Mouse (Mus musculus): ENCODE measurements around the gene Gpr37l1. TPM values are rescaled to one million over a fixed set of nuclear protein-coding genes. Genes with fewer than 3 reads are reported as not detected.
A peak's percentile ranks its signal among the peaks of the same experiment; 100 is the strongest.

The Gpr37l1 gene
- total and polyA plus RNA-seq, 3 experiments = not detected

DNA sequence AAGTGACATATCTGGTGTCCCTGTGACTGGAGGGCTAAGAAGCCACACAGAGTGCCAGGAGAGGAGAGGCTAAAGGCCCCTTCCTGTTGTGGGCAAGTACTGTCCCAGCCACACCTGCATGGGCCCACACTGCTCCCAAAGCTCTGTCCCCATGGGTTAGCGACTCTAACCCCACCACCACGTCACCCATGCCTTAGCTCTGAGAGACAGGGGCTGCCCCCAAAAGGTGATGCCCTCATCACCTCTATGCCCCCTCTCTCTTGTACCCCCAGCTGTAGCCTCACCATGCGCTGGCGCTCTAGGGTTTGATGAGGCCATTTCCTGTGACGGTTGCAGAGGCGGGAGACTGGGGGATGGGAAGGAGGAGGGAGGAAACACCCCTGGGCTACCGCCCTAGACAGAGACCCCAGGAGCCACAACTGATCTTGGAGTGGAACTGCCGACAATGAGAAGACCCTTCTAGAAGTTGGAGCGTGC is 34.5 kb downstream of the Gpr37l1 start:
- dilution Hi-C loops (cut with MboI; ENCODE audit: extremely low pct_ligation_motif_present, extremely low pct_unique_long_range_greater_than_20kb, low sequenced_read_pairs) (no loop called here), in situ Hi-C loops (cut with MboI; ENCODE audit: low pct_ligation_motif_present, low pct_unique_long_range_greater_than_20kb, low sequenced_read_pairs) (no loop called here)
- peak overlapping the region; percentile 65 to 75 (median 69) for H3K4me3 ChIP-seq (replicated peaks in 1 of 3; ENCODE audit: low read depth in 2 of 3, low read length in 2 of 3, poor library complexity in 1 of 3)

DNA sequence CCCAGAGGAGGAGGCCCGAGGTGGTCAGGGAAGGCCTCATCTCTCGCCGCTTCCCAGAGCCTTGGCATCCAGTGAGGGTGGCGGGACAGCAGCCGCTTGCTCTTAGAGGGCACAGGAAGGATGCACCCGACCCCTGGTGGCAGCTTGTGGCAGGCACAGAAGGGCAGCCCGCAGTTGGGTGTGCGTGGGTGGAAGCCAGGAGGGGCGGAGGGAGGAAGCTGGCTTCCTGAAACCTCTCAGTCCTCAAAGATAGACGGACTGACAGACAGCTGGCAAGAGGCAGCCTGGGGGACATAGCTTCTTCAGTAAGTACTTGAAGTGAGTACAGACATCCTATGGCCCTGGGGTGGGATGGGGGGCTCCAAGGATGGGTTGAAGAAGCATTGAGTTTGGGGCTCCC is 35.0 kb downstream of the Gpr37l1 start, which contains the start of gene Ptpn7:
Ptpn7 (plus strand) TSS at position 228 of the 400 bp plus-strand sequence.
- peak within 1 kb of the TSS; percentile 94 for H3K9ac ChIP-seq (ENCODE audit: insufficient read depth, low read depth)
- in situ Hi-C loops (cut with MboI; ENCODE audit: low pct_ligation_motif_present, low pct_unique_long_range_greater_than_20kb, low sequenced_read_pairs) = no loop called here
- peaks cover 25 to 36% of the 10 kb centered on the region in 2 experiments for H3K36me3 ChIP-seq (replicated peaks in 1 of 2; ENCODE audit: control insufficient read depth in 1 of 2, insufficient read depth in 1 of 2, low read length in 1 of 2)
- H3K79me2 ChIP-seq (replicated peaks; ENCODE audit: control insufficient read depth, extremely low read depth, insufficient read depth, poor library complexity, severe bottlenecking) = peaks cover 15% of the 10 kb centered on the region
- peak within 1 kb of the TSS; percentile 88 for H3K4me2 ChIP-seq (ENCODE audit: insufficient read depth, low read depth, poor library complexity, severe bottlenecking)
- peak within 1 kb of the TSS; percentile 96 for H3K27ac ChIP-seq (ENCODE audit: insufficient read depth, low read depth)
- DNase-seq (ENCODE audit: extremely low read depth) = peak; percentile 91
- dilution Hi-C loops (cut with MboI; ENCODE audit: extremely low pct_ligation_motif_present, extremely low pct_unique_long_range_greater_than_20kb, low sequenced_read_pairs) = no loop called here
- H3K4me3 ChIP-seq (replicated peaks in 1 of 3; ENCODE audit: low read depth in 2 of 3, low read length in 2 of 3, poor library complexity in 1 of 3) = peak within 1 kb of the TSS; percentile 65 to 75 (median 69)
- H3K27me3 ChIP-seq (replicated peaks) = no peaks in the 10 kb centered on the region
- peaks cover 19 to 73% of the 10 kb centered on the region in 2 experiments for H3K4me1 ChIP-seq (ENCODE audit: control insufficient read depth in 1 of 2, insufficient read depth in 2 of 2)
- no peaks in the 10 kb centered on the region for H3K9me3 ChIP-seq (replicated peaks; ENCODE audit: low read length)
- TF ChIP-seq CHD2 (IDR thresholded peaks at IDR 0.05; ENCODE audit: low read length) (no peak), PAX5 (IDR thresholded peaks at IDR 0.05; ENCODE audit: low read length) (no peak), NRF1 (IDR thresholded peaks at IDR 0.05; ENCODE audit: low read depth, low read length) (peak; percentile 52; the same call in 1 of the 2 replicates), SMC3 (IDR thresholded peaks at IDR 0.05; ENCODE audit: low read depth, low read length) (peak; percentile 75), SIN3A (IDR thresholded peaks at IDR 0.05; ENCODE audit: low read length) (peak; percentile 93), IRF4 (IDR thresholded peaks at IDR 0.05; ENCODE audit: low read depth, low read length) (peak; percentile 41; the same call in 1 of the 2 replicates), ELF1 (IDR thresholded peaks at IDR 0.05; ENCODE audit: low read depth, low read length) (peak; percentile 74), ZKSCAN1 (IDR thresholded peaks at IDR 0.05; ENCODE audit: borderline replicate concordance, low read depth, low read length) (no peak), GABPA (IDR thresholded peaks at IDR 0.05; ENCODE audit: insufficient replicate concordance, low read depth, low read length) (no peak), NELFE (IDR thresholded peaks at IDR 0.05; ENCODE audit: low read depth, low read length) (peak; percentile 51; the same call in 1 of the 2 replicates), RCOR1 (conservative IDR thresholded peaks at IDR 0.05; ENCODE audit: low read depth, low read length) (no peak), E2F4 (IDR thresholded peaks at IDR 0.05; ENCODE audit: insufficient replicate concordance, low read depth, low read length) (no peak), TBP (conservative IDR thresholded peaks at IDR 0.05; ENCODE audit: low read depth, low read length) (no peak), ZMIZ1 (IDR thresholded peaks at IDR 0.05; ENCODE audit: low read depth, low read length) (no peak), USF2 (conservative IDR thresholded peaks at IDR 0.05; ENCODE audit: low read depth, low read length) (no peak), MAFK (IDR thresholded peaks at IDR 0.05; ENCODE audit: insufficient replicate concordance, low read length) (no peak), HCFC1 (IDR thresholded peaks at IDR 0.05; ENCODE audit: low read depth, low read length) (peak; percentile 52)

More for the DNA sequence above, 34.5 kb downstream of the Gpr37l1 start:
- DNase-seq (ENCODE audit: extremely low read depth) = peak; percentile 91
- peaks cover 29 to 38% of the 10 kb centered on the region in 2 experiments for H3K36me3 ChIP-seq (replicated peaks in 1 of 2; ENCODE audit: control insufficient read depth in 1 of 2, insufficient read depth in 1 of 2, low read length in 1 of 2)
- peak overlapping the region; percentile 88 for H3K4me2 ChIP-seq (ENCODE audit: insufficient read depth, low read depth, poor library complexity, severe bottlenecking)
- peaks cover 15% of the 10 kb centered on the region for H3K79me2 ChIP-seq (replicated peaks; ENCODE audit: control insufficient read depth, extremely low read depth, insufficient read depth, poor library complexity, severe bottlenecking)
- H3K27ac ChIP-seq (ENCODE audit: insufficient read depth, low read depth) = peak overlapping the region; percentile 96
- no peaks in the 10 kb centered on the region for H3K27me3 ChIP-seq (replicated peaks)
- TF ChIP-seq USF2 (conservative IDR thresholded peaks at IDR 0.05; ENCODE audit: low read depth, low read length) (no peak), POLR2A (IDR thresholded peaks at IDR 0.05; ENCODE audit: low read depth, low read length) (peak; percentile 68), TBP (conservative IDR thresholded peaks at IDR 0.05; ENCODE audit: low read depth, low read length) (peak; percentile 72), SMC3 (IDR thresholded peaks at IDR 0.05; ENCODE audit: low read depth, low read length) (no peak), CHD2 (IDR thresholded peaks at IDR 0.05; ENCODE audit: low read length) (peak; percentile 94), SIN3A (IDR thresholded peaks at IDR 0.05; ENCODE audit: low read length) (peak; percentile 84), MXI1 (IDR thresholded peaks at IDR 0.05; ENCODE audit: low read depth, low read length) (peak; percentile 69; the same call in 1 of the 2 replicates), ELF1 (IDR thresholded peaks at IDR 0.05; ENCODE audit: low read depth, low read length) (peak; percentile 69; the same call in 1 of the 2 replicates), POLR2AphosphoS2 (IDR thresholded peaks at IDR 0.05; ENCODE audit: low read depth, low read length) (no peak), UBTF (IDR thresholded peaks at IDR 0.05; ENCODE audit: low read depth, low read length) (no peak), JUN (IDR thresholded peaks at IDR 0.05; ENCODE audit: insufficient read depth, low read depth, low read length) (peak; percentile 4; the same call in 1 of the 2 replicates), GABPA (IDR thresholded peaks at IDR 0.05; ENCODE audit: insufficient replicate concordance, low read depth, low read length) (no peak), USF1 (IDR thresholded peaks at IDR 0.05; ENCODE audit: low read depth, low read length) (no peak), KAT2A (IDR thresholded peaks at IDR 0.05; ENCODE audit: insufficient replicate concordance, low read length) (peak; percentile 55; the same call in 1 of the 2 replicates), ZC3H11A (IDR thresholded peaks at IDR 0.05; ENCODE audit: low read depth, low read length) (no peak), MAFK (IDR thresholded peaks at IDR 0.05; ENCODE audit: insufficient replicate concordance, low read length) (no peak), MAX (IDR thresholded peaks at IDR 0.05; ENCODE audit: low read length) (peak; percentile 87), RAD21 (IDR thresholded peaks at IDR 0.05; ENCODE audit: low read depth, low read length) (no peak), EP300 (IDR thresholded peaks at IDR 0.05; ENCODE audit: low read length) (peak; percentile 61), ETS1 (conservative IDR thresholded peaks at IDR 0.05; ENCODE audit: low read depth, low read length) (peak; percentile 87), ZKSCAN1 (IDR thresholded peaks at IDR 0.05; ENCODE audit: borderline replicate concordance, low read depth, low read length) (no peak), BHLHE40 (IDR thresholded peaks at IDR 0.05; ENCODE audit: low read depth, low read length) (peak; percentile 59; the same call in 1 of the 2 replicates), HCFC1 (IDR thresholded peaks at IDR 0.05; ENCODE audit: low read depth, low read length) (peak; percentile 71), ZMIZ1 (IDR thresholded peaks at IDR 0.05; ENCODE audit: low read depth, low read length) (0 out of 2 replicates have a peak, but pooled peaks have one; percentile 42), PAX5 (IDR thresholded peaks at IDR 0.05; ENCODE audit: low read length) (no peak), MEF2A (IDR thresholded peaks at IDR 0.05; ENCODE audit: borderline replicate concordance, low read depth, low read length) (peak; percentile 17; the same call in 1 of the 2 replicates), RCOR1 (conservative IDR thresholded peaks at IDR 0.05; ENCODE audit: low read depth, low read length) (peak; percentile 68; the same call in 1 of the 2 replicates), IRF4 (IDR thresholded peaks at IDR 0.05; ENCODE audit: low read depth, low read length) (peak; percentile 63; the same call in 1 of the 2 replicates), JUND (conservative IDR thresholded peaks at IDR 0.05; ENCODE audit: low read depth, low read length) (no peak), NRF1 (IDR thresholded peaks at IDR 0.05; ENCODE audit: low read depth, low read length) (peak; percentile 65), NELFE (IDR thresholded peaks at IDR 0.05; ENCODE audit: low read depth, low read length) (peak; percentile 72), MYC (IDR thresholded peaks at IDR 0.05; ENCODE audit: low read depth, low read length) (peak; percentile 87), CHD1 (IDR thresholded peaks at IDR 0.05; ENCODE audit: low read depth, low read length) (no peak), TCF12 (IDR thresholded peaks at IDR 0.05; ENCODE audit: low read depth, low read length) (peak; percentile 71), CTCF (conservative IDR thresholded peaks at IDR 0.05 in 1 of 2, IDR thresholded peaks at IDR 0.05 in 1 of 2; ENCODE audit: low read depth in 2 of 2, low read length in 2 of 2) (peak in 1 of 2 experiments; percentile 14; a peak in 1 of 4 replicates), ZNF384 (IDR thresholded peaks at IDR 0.05; ENCODE audit: low read depth, low read length) (no peak), MAZ (IDR thresholded peaks at IDR 0.05; ENCODE audit: low read depth, low read length) (peak; percentile 84), E2F4 (IDR thresholded peaks at IDR 0.05; ENCODE audit: insufficient replicate concordance, low read depth, low read length) (peak; percentile 77; the same call in 1 of the 2 replicates)
- no peaks in the 10 kb centered on the region for H3K9me3 ChIP-seq (replicated peaks; ENCODE audit: low read length)
- peak overlapping the region; percentile 94 for H3K9ac ChIP-seq (ENCODE audit: insufficient read depth, low read depth)
- peaks cover 19 to 72% of the 10 kb centered on the region in 2 experiments for H3K4me1 ChIP-seq (ENCODE audit: control insufficient read depth in 1 of 2, insufficient read depth in 2 of 2)

Data from CH12.LX (cell line).